Mouse (Mus musculus) ES-Bruce4 (cell line): ENCODE results near the gene Med22. TPM values are rescaled to one million over a fixed set of nuclear protein-coding genes. Genes with fewer than 3 reads are reported as not detected.

Source experiments
- H3K27ac ChIP-seq: 2 replicates; pipeline ENCODE4 v1.5.1; 2012; ENCODE audit warnings: low read length, inconsistent platforms; ENCODE audit not compliant: insufficient read depth
- H3K27me3 ChIP-seq: 2 replicates; pipeline ENCODE4 v1.6.1; 2012; ENCODE audit warnings: mild to moderate bottlenecking, low read length, inconsistent platforms; ENCODE audit not compliant: control insufficient read depth, poor library complexity, insufficient read depth, severe bottlenecking
- H3K36me3 ChIP-seq: 2 replicates; pipeline ENCODE4 v1.6.1; 2012; ENCODE audit warnings: inconsistent platforms, mild to moderate bottlenecking, low read length, moderate library complexity; ENCODE audit not compliant: control insufficient read depth, poor library complexity, insufficient read depth, severe bottlenecking
- H3K4me1 ChIP-seq: one replicate; pipeline ENCODE4 v1.8.1; 2011; ENCODE audit warnings: low read length; ENCODE audit not compliant: control insufficient read depth, insufficient read depth
- H3K4me3 ChIP-seq: 2 replicates; pipeline ENCODE4 v1.5.1; 2011; ENCODE audit warnings: low read depth, mild to moderate bottlenecking, low read length
- H3K9ac ChIP-seq: 2 replicates; pipeline ENCODE4 v1.6.1; 2012; ENCODE audit warnings: low read depth, mild to moderate bottlenecking, inconsistent platforms; ENCODE audit not compliant: poor library complexity, severe bottlenecking
- H3K9me3 ChIP-seq: replicated peaks from 2 replicates; pipeline ENCODE4 v1.6.1; 2012; ENCODE audit warnings: mild to moderate bottlenecking, low read length, inconsistent platforms; ENCODE audit not compliant: control insufficient read depth, poor library complexity, insufficient read depth, severe bottlenecking
- CTCF ChIP-seq: IDR thresholded peaks from one replicate; pipeline ENCODE4 v1.8.1; 2011; ENCODE audit warnings: low read depth, low read length
- EP300 ChIP-seq: IDR thresholded peaks from 2 replicates; pipeline ENCODE4 v1.6.1; 2011; ENCODE audit warnings: low read depth, low read length; ENCODE audit not compliant: insufficient read depth
- POLR2A ChIP-seq: IDR thresholded peaks from one replicate; pipeline ENCODE4 v1.8.1; 2011; ENCODE audit warnings: low read length; ENCODE audit not compliant: insufficient read depth
- polyA plus RNA-seq: library from polyadenylated mRNA; stranded (reverse); fragments of >200 nt; gene quantifications from 2 replicates; pipeline ENCODE4 v1.2.4, GENCODE M21; 2011; ENCODE audit warnings: low read depth; ENCODE audit not compliant: missing spikeins, insufficient read depth, insufficient read length

Med22 gene
- polyA plus RNA-seq, 1 experiment = 11.1 TPM

GRCm38 (mm10) chr2:26914148-26914941 is 3.9 kb upstream of the Med22 start:
- H3K27ac ChIP-seq = no peak overlapping the region
- no peaks in the 10 kb centered on the region for H3K27me3 ChIP-seq
- H3K36me3 ChIP-seq = peaks cover 48% of the 10 kb centered on the region
- H3K9me3 ChIP-seq = no peaks in the 10 kb centered on the region
- TF ChIP-seq CTCF (no peak), POLR2A (no peak), EP300 (no peak)
- no peak overlapping the region for H3K9ac ChIP-seq
- no peak overlapping the region for H3K4me3 ChIP-seq
- H3K4me1 ChIP-seq = no peaks in the 10 kb centered on the region

GRCm38 (mm10) chr2:26913416-26914147 is 3.1 kb upstream of the Med22 start:
- Histone ChIP-seq H3K4me1 (no peaks in the 10 kb centered on the region), H3K27me3 (no peaks in the 10 kb centered on the region), H3K27ac (peak overlapping the region; percentile 35), H3K36me3 (peaks cover 41% of the 10 kb centered on the region), H3K9me3 (no peaks in the 10 kb centered on the region), H3K9ac (no peak overlapping the region), H3K4me3 (no peak overlapping the region)
- TF ChIP-seq CTCF (no peak), EP300 (no peak), POLR2A (no peak)

- Histone ChIP-seq H3K27me3 (no peaks in the 10 kb centered on the region), H3K9me3 (no peaks in the 10 kb centered on the region), H3K4me3 (peak overlapping the region; percentile 99), H3K27ac (0 out of 2 replicates have a peak overlapping the region, but pooled peaks have one; percentile 9), H3K36me3 (peaks cover 42% of the 10 kb centered on the region), H3K9ac (peak overlapping the region; percentile 93), H3K4me1 (no peaks in the 10 kb centered on the region)
- no peak for TF ChIP-seq POLR2A
- TF ChIP-seq CTCF = no peak
- TF ChIP-seq EP300 = no peak
These were observed 1.8 kb upstream of the Med22 start for GRCm38 (mm10) chr2:26912253-26912770.

GRCm38 (mm10) chr2:26910994-26911765 is 703 bp upstream of the Med22 start:
- peak overlapping the region; percentile 93 for H3K9ac ChIP-seq
- peak overlapping the region; percentile 99 for H3K4me3 ChIP-seq
- H3K4me1 ChIP-seq = no peaks in the 10 kb centered on the region
- TF ChIP-seq EP300 (no peak), CTCF (no peak), POLR2A (no peak)
- no peaks in the 10 kb centered on the region for H3K27me3 ChIP-seq
- peak overlapping the region; percentile 39 for H3K27ac ChIP-seq
- no peaks in the 10 kb centered on the region for H3K9me3 ChIP-seq
- peaks cover 44% of the 10 kb centered on the region for H3K36me3 ChIP-seq

GRCm38 (mm10) chr2:26909387-26909784 is 1.1 kb downstream of the Med22 start:
- TF ChIP-seq EP300 (no peak), POLR2A (no peak), CTCF (no peak)
- no peaks in the 10 kb centered on the region for H3K27me3 ChIP-seq

More at GRCm38 (mm10) chr2:26909387-26909784, 1.1 kb downstream of the Med22 start:
- H3K36me3 ChIP-seq = peaks cover 44% of the 10 kb centered on the region
- no peaks in the 10 kb centered on the region for H3K4me1 ChIP-seq
- H3K4me3 ChIP-seq = peak overlapping the region; percentile 99
- no peaks in the 10 kb centered on the region for H3K9me3 ChIP-seq
- H3K9ac ChIP-seq = peak overlapping the region; percentile 93
- H3K27ac ChIP-seq = peak overlapping the region; percentile 27; the same call in 1 of the 2 replicates
